Mouse (Mus musculus) liver, embryonic 14.5 days (tissue): ENCODE results near the gene Tent4b.

ENCODE experiments used
- CTCF ChIP-seq: IDR thresholded peaks from 2 replicates; pipeline ENCODE4 v1.5.1; 2016; ENCODE audit warnings: antibody characterized with exemption, low read depth, control low read depth
- EP300 ChIP-seq: IDR thresholded peaks from 2 replicates; pipeline ENCODE4 v1.6.1; 2016; ENCODE audit warnings: antibody characterized with exemption, low read depth

DNA sequence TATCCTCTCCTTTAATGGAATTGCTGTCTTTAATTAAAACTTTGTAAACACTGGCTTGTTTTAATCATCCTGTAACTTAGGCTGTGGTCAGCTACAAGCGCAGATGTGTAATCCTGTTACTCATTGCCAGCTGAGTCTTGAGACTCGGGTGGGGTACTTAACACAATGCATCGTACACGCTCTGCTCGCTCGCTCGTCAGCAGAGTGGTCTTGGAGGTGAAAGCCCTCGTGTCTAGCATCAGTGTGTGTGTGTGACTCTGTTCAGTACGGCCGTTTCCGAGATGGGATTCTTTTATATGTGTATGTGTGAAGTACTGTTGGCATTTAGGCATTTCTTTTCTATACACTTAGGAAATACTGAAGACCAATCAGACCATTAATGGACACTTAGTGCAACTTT, 59.5 kb downstream of the Tent4b start:
- TF ChIP-seq CTCF, result no peak
- TF ChIP-seq EP300, result no peak
